Mouse (Mus musculus) left cerebral cortex, postnatal 14 days (tissue): ENCODE measurements around the gene Fam129a. TPM values are rescaled to one million over a fixed set of nuclear protein-coding genes. Genes with fewer than 3 reads are reported as not detected.

ENCODE experiments used
- DNase-seq, 2 experiments: peaks; one replicate each; pipeline ENCODE4 v3.0.0; 2021 to 2022; ENCODE audit warnings: low spot score in 2 of 2, mixed read lengths in 1 of 2
- intact Hi-C: fragments of 180-260 bp; cut with DNase I; formaldehyde crosslinking; loops from one replicate; pipeline ENCODE4 v1.15.1; 2025
- total RNA-seq, 2 experiments: library from RNA; stranded (reverse); gene quantifications; 2 replicates each; pipeline ENCODE4 v1.2.3; 2021

The Fam129a gene
- total RNA-seq, 2 experiments from 2014 or later: 5.4 to 5.9 TPM

DNA sequence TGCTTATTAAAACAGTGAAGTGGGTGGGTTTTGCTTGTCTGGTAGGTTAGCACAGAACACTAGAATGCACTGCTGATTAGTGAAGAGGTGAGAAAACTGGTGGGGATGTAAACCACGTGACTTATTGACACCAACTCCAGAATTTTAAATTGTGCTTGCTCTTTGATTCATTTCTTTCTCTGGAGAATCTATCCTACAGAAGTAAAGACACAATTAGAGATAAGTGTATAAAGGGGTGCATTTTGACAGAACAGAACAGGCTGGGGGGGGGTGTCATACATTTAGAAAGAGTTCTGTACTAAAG lies 185.4 kb downstream of the Fam129a start:
- DNase-seq: no peak
- intact Hi-C loops: no loop called here

- intact Hi-C loops: no loop called here
- DNase-seq: no peak
Observed at GRCm38 (mm10) chr1:151758301-151758700, 187.3 kb downstream of the Fam129a start.

DNA sequence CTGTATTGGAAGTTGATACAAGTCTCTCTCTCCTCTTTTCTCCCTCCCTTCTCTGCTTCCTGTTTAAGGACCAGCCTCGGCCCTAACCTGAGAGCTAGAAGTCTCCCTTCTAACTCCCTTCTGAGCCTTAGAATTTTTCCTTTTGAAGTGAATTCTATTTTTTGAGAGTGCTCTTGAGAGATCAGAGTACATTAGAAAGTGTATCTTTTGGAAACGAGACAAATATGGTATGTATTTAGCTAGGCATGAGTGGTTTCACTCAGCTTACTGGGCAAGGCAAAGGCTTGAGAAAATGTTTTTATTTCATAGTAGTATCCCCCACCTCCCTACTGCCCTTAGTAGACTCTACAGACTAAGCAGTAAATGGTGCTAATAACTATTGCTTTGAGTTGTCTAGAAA lies 188.0 kb downstream of the Fam129a start:
- no peak for DNase-seq
- intact Hi-C loops: no loop called here

- DNase-seq: no peak
- intact Hi-C loops: no loop called here
Observed at GRCm38 (mm10) chr1:151764236-151764635, 193.2 kb downstream of the Fam129a start.

DNA sequence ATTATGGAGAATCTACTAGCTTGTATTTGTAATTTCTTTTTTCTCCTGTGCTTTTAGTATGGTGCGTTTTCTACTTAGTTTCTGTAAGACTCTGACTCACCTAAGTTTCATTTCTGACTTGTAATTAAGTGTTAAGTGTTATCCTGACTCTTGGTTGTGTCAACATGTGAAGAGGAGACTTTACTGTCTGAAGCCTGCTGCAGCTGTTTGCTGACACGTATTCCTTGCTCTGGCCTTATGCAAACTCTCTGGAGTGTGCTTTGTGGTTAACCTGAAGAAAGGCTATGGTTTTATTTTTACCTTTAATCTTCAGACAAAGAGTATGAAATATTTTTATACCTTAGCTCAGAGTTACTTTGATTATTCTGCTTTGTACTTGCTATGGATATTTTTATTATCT lies 195.2 kb downstream of the Fam129a start:
- no peak for DNase-seq
- intact Hi-C loops: no loop called here

DNA sequence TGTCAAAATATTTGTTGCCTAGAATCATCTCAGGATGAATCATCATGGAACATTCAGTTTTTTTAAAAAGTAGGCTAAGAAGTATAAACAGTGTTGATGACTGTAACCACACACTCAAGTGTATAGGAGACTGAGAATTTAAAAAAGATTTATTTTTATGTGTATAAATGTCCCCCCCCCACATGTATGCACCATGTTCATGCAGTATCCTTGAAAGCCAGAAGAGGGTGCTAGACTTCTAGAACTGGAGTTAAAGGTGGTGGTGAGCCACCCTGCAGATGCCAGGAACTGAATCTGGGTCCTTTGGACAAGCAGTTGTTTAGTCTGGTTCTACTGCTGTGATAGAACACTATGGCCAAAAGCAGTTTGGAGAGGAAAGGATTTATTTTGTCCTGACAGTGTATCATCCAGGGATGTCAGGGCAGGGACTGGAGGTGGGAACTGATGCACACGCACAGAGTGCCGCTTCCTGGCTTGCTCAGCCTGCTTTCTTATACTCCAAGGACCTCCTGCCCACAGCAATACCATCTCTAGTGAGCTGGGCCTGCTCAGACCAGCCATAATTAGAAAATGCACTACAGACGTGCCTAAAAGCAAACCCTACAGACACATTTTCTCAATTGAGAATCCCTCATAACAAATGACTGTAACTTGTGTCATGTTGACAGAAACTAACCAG lies 196.1 kb downstream of the Fam129a start:
- intact Hi-C loops: no loop called here
- DNase-seq: no peak

DNA sequence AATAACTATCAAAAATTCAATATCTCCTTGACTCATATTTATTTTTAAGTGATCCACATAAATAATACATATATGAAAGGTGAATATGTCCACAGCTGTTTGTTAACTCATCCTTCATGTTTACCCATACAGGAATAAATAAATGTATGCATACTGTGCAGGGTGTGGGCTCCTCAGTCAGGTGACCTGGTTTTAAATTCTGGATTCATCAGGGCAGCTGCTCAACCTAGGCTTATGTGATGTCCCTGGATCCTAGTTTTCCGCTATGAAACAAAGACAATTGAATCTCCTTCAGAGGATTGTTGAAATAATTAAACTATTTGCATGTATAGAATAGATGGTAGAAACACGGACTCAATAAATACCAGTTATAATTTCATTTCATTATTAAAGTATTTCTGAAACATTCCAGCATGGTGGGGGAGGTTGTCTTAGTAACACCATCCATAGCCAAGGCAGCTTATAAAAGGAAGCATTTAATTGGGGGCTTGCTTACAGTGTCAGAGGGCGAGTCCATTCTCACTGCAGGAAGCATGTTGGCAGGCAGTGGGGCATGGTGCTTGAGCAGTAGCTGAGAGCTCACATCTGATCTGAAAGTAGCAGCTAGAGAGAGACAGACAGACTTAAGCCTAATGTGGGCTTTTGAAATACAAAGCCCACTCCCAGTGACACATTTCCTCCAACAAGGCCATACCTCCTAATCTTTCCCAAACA lies 198.4 kb downstream of the Fam129a start:
- DNase-seq: no peak
- intact Hi-C loops: no loop called here

Other genes starting within 250 kb of the Fam129a start
- 100 to 1,000 TPM; 125 to 135 TPM for gene Ivns1abp, start 226.7 kb upstream of the Fam129a start, total RNA-seq
- gene Swt1, start 142.7 kb upstream of the Fam129a start, total RNA-seq: 1 to 10 TPM; 8.6 to 9.0 TPM
- gene Trmt1l, start 142.6 kb upstream of the Fam129a start, total RNA-seq: 10 to 100 TPM; 24.6 to 27.6 TPM
- gene Rnf2, start 70.2 kb upstream of the Fam129a start, total RNA-seq: 10 to 100 TPM; 33.3 to 35.6 TPM
- gene Edem3, start 184.2 kb downstream of the Fam129a start, total RNA-seq: 10 to 100 TPM; 40.0 to 40.2 TPM